Mouse (Mus musculus) G1E (cell line): ENCODE measurements around the gene Relch. TPM values are rescaled to one million over a fixed set of nuclear protein-coding genes. Genes with fewer than 3 reads are reported as not detected.
"Not testable (repeated sequence)": the region's sequence is repeated elsewhere in the genome, so short reads cannot be mapped to it uniquely, and the experiment has no call there.

Experiments used
- ATAC-seq: 2 replicates; pipeline ENCODE4 v1.8.0; 2016; ENCODE audit warnings: mild to moderate bottlenecking; ENCODE audit not compliant: insufficient number of reproducible peaks, poor library complexity, low FRiP score, severe bottlenecking; ENCODE audit errors: extremely low read depth
- DNase-seq: peaks from one replicate; pipeline ENCODE4 v3.0.0; 2012; ENCODE audit warnings: low spot score
- H3K27me3 ChIP-seq: 2 replicates; pipeline ENCODE4 v1.6.1; 2012; ENCODE audit warnings: mild to moderate bottlenecking, low read length, inconsistent platforms; ENCODE audit not compliant: insufficient read depth
- H3K36me3 ChIP-seq: replicated peaks from 2 replicates; pipeline ENCODE3; 2012; ENCODE audit warnings: mild to moderate bottlenecking, inconsistent platforms
- H3K4me1 ChIP-seq: 2 replicates; pipeline ENCODE4 v1.6.1; 2012; ENCODE audit warnings: low read depth, low read length, inconsistent platforms, mixed read lengths; ENCODE audit not compliant: insufficient read depth
- H3K4me3 ChIP-seq: 2 replicates; pipeline ENCODE4 v1.5.1; 2012; ENCODE audit warnings: low read depth, mild to moderate bottlenecking, inconsistent platforms, low read length, moderate library complexity, mixed read lengths
- H3K9me3 ChIP-seq: replicated peaks from 2 replicates; pipeline ENCODE4 v1.6.1; 2012; ENCODE audit warnings: inconsistent platforms
- CTCF ChIP-seq: IDR thresholded peaks from 2 replicates; pipeline ENCODE4 v1.5.1; 2012; ENCODE audit warnings: low read depth, low read length, inconsistent platforms, mixed read lengths
- GATA1 ChIP-seq: IDR thresholded peaks from 2 replicates; pipeline ENCODE4 v1.6.1; 2012; ENCODE audit warnings: borderline replicate concordance, low read length, inconsistent platforms, mixed read lengths
- GATA2 ChIP-seq: IDR thresholded peaks from 2 replicates; pipeline ENCODE4 v1.6.1; 2012; ENCODE audit warnings: low read depth, low read length, inconsistent platforms, borderline replicate concordance
- POLR2AphosphoS5 ChIP-seq: IDR thresholded peaks from 2 replicates; pipeline ENCODE4 v1.6.1; 2012; ENCODE audit warnings: low read depth, low read length, inconsistent platforms; ENCODE audit not compliant: insufficient replicate concordance
- TAL1 ChIP-seq: conservative IDR thresholded peaks from 2 replicates; pipeline ENCODE4 v1.6.1; 2012; ENCODE audit warnings: low read depth, low read length, inconsistent platforms, mixed read lengths
- polyA plus RNA-seq: library from polyadenylated mRNA; stranded (reverse); fragments of >175 nt; gene quantifications from 2 replicates; pipeline ENCODE4 v1.2.3, GENCODE M21; 2012
- total RNA-seq, 2 experiments: library from RNA; stranded (forward) in 1 of 2; stranded (reverse) in 1 of 2; fragments of 200-1000 nt in 1 of 2; fragments of >200 nt in 1 of 2; fragmentation: Nextera tagmentation in 1 of 2; gene quantifications; 2 replicates each; pipeline ENCODE4 v1.2.3; 2014 to 2017

Gene Relch
- total and polyA plus RNA-seq, 3 experiments, result 40.8 to 83.2 (median 76.6) TPM

DNA sequence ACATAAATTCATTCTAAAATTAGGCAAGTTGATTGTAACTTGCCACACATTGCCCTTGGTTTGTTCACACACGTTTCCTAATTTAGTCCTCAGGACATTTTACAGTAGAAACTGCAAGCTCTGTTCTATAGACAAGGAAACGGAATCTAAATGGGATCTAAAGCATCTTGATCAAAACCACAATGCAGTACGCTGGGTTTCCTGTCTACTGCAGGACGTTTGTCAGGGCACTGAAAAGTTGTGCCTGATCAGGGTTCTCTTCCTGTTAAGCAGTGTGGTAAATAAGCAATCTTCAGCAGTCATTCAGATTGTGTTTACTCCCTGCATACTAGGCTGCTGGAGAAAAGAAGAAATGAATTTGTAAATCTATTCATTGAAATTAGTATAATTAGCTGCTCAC is 88.5 kb downstream of the Relch start:
- TF ChIP-seq TAL1, result no peak
- no peak for TF ChIP-seq GATA2
- TF ChIP-seq CTCF, result no peak
- Histone ChIP-seq H3K4me1 (no peaks in the 10 kb centered on the region), H3K9me3 (no peaks in the 10 kb centered on the region), H3K36me3 (peaks cover 70% of the 10 kb centered on the region), H3K27me3 (no peaks in the 10 kb centered on the region), H3K4me3 (no peak overlapping the region)
- no peak for ATAC-seq
- no peak for DNase-seq

DNA sequence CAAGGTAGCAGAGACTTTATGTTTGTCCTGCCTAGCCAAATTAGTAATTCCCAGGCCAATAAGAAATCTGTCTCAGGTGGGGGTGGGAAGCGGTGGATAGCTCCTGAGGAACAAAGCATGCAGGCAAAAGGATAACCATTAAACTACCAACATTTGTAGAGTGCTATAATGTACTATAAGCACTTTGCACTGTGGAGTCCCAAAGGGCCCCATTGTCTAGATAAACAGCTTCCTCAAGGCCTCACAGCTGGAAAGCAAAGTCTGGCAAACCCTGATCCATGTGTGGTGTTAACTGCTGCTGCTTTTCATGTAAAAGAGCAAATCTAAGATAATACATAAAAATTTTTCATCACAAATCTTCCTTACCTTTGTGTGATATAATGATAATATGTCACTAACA is 89.3 kb downstream of the Relch start:
- H3K36me3 ChIP-seq, result peaks cover 67% of the 10 kb centered on the region
- TF ChIP-seq POLR2AphosphoS5, result no peak
- no peak for TF ChIP-seq GATA1
- no peak for TF ChIP-seq GATA2
- TF ChIP-seq TAL1, result no peak
- TF ChIP-seq CTCF, result no peak
- no peak overlapping the region for H3K4me3 ChIP-seq
- DNase-seq, result no peak
- H3K9me3 ChIP-seq, result no peaks in the 10 kb centered on the region
- no peaks in the 10 kb centered on the region for H3K4me1 ChIP-seq
- H3K27me3 ChIP-seq, result no peaks in the 10 kb centered on the region
- ATAC-seq, result no peak

DNA sequence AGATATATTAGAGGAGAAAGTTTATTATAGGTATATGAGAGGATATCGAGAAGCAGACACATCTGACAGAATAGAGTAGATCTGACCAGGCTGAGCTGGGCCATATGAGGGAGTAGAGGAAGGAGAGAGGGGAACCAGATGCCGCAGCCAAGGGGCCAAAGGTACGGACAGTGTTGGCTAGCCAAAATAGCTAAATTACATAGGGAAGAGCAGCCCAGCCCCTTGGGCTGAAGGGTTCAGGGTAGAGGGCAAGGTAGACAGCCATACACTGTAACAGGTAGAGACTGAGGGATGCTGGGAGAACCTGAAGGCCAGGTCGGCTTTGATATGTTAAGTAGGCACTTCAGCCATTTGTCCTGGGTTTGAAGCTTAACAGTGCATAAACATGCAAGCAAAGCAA is 95.1 kb downstream of the Relch start:
- TF ChIP-seq GATA2, result no peak
- no peak for TF ChIP-seq GATA1
- TF ChIP-seq TAL1, result no peak
- no peak for TF ChIP-seq CTCF
- TF ChIP-seq POLR2AphosphoS5, result no peak
- no peak overlapping the region for H3K4me3 ChIP-seq
- H3K9me3 ChIP-seq, result peaks cover 16% of the 10 kb centered on the region
- ATAC-seq, result no peak
- no peaks in the 10 kb centered on the region for H3K4me1 ChIP-seq
- DNase-seq, result no peak
- peaks cover 2% of the 10 kb centered on the region; the same call in 1 of the 2 replicates for H3K27me3 ChIP-seq
- peaks cover 16% of the 10 kb centered on the region for H3K36me3 ChIP-seq

DNA sequence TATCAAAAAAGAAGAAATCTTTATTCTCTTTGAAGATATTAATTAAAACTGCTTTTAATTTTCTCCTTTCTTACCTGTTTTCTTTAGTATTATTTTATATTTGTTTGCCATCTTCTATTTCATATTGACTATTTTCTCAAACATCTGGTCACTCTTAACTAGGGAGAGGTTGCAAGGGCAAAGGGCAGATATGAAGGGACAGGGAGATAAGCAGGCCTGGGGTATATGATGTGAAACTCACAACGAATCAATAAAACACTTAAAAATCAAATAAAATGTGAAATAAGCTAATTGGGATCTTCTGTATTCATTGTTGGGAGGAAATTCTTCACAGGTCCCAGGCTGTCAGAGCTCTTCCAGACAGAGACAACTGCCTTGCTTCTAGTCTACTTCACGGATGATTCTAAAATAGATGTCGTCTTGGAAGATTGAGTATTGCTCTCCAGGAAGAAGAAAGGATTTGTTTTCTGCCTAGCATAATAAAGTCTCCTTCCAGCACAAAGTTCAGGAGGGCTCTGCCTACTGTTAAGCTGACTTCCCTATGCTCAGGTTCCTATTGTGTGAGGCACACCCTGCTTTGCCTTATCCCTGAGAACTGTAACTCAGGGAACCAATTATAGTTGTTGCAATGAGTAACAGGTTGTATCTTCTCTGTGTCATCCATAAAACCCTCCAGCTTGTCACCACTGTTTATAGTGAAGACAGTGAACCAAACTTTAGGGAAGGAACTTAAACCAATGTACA is 95.9 kb downstream of the Relch start:
- Histone ChIP-seq H3K4me3 (no peak overlapping the region), H3K9me3 (peaks cover 19% of the 10 kb centered on the region), H3K27me3 (peaks cover 5% of the 10 kb centered on the region; the same call in 1 of the 2 replicates), H3K4me1 (no peaks in the 10 kb centered on the region), H3K36me3 (peaks cover 11% of the 10 kb centered on the region)
- TF ChIP-seq GATA2, result no peak
- no peak for TF ChIP-seq CTCF
- TF ChIP-seq GATA1, result no peak
- no peak for TF ChIP-seq POLR2AphosphoS5
- no peak for TF ChIP-seq TAL1
- ATAC-seq, result no peak
- no peak for DNase-seq

DNA sequence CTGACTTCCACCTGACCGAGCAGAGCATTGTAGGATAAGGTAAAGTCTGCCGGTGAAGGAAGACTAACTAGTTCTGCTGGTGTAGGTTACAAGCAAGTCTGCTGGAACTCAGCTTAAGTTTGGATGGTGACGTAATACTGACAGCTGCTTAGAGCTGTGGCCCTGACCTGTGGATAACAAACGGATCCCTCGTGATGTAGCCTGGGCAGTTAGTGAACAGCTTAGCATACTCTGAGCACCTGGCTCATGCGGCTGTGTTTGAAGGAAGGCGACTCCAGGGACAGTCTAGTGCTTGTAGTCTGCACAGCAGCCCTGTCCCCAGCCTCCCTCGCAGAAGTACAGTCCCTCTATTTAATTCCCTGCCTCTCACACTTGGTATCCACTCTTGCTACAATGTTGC is 101.9 kb downstream of the Relch start:
- peaks cover 8% of the 10 kb centered on the region; the same call in 1 of the 2 replicates for H3K27me3 ChIP-seq
- no peak overlapping the region for H3K4me3 ChIP-seq
- H3K9me3 ChIP-seq, result peaks cover 19% of the 10 kb centered on the region
- DNase-seq (no peak), ATAC-seq (no peak)
- H3K36me3 ChIP-seq, result no peaks in the 10 kb centered on the region
- no peak for TF ChIP-seq TAL1
- TF ChIP-seq CTCF, result no peak
- no peak for TF ChIP-seq POLR2AphosphoS5
- TF ChIP-seq GATA1, result no peak
- TF ChIP-seq GATA2, result no peak
- H3K4me1 ChIP-seq, result no peaks in the 10 kb centered on the region

DNA sequence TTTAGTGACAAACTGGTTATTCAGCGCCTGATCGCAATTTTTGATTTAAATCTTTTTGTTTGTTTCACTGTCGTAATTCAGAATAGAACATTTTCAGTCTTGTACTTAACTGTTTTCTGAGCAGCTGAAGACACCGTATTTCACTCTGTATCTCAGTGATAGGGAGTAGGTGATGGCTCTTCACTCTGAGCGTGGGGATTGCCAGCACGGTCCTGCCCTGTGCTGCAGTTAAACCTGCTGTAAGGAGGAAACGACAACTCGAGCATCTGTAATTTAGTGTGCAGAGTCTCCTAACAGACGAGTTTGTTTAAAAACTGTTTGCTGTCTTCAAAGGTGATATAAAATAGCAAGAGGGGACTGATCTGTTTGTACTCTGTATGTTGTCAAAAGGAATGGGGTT is 102.4 kb downstream of the Relch start:
- not testable (repeated sequence) for H3K27me3 ChIP-seq, H3K4me1 ChIP-seq, H3K4me3 ChIP-seq, H3K36me3 ChIP-seq, ATAC-seq, DNase-seq
- H3K9me3 ChIP-seq, result peaks cover 19% of the 10 kb centered on the region

DNA sequence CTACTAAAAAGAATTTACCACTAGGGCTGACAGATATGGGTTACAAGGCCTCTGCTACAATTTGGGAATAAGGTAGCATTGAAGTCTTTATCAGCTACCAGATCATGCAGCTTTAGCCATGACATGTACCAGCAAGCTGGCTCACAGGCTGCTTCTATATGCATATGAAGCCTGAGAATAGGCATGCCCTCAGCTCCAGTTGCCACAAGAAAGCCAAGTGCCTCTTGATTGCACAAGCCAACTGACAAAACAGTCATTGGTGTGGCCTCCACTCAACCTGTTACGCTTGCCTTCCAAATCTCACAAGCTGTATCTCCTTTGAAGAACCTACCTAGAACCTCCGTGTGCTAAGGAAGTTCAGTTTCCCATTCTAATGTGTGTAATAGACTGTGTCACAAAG is 104.7 kb downstream of the Relch start:
- no peak for DNase-seq
- Histone ChIP-seq H3K36me3 (no peaks in the 10 kb centered on the region), H3K27me3 (peaks cover 5% of the 10 kb centered on the region; the same call in 1 of the 2 replicates), H3K4me1 (no peaks in the 10 kb centered on the region), H3K9me3 (peaks cover 3% of the 10 kb centered on the region), H3K4me3 (no peak overlapping the region)
- TF ChIP-seq GATA2 (no peak), CTCF (no peak), GATA1 (no peak), TAL1 (no peak)
- ATAC-seq, result no peak
